Mouse (Mus musculus): ENCODE data around the gene Ldhd. TPM values are rescaled to one million over a fixed set of nuclear protein-coding genes. Genes with fewer than 3 reads are reported as not detected.
A peak's percentile ranks its signal among the peaks of the same experiment; 100 is the strongest.
"Not testable (repeated sequence)": the region's sequence is repeated elsewhere in the genome, so short reads cannot be mapped to it uniquely, and the experiment has no call there.

Gene Ldhd
- total RNA-seq (2017), result not detected in 3 replicates

- no peak; the same call in 1 of the 2 replicates for ATAC-seq (replicated peaks; ENCODE audit: insufficient number of reproducible peaks, low FRiP score, low TSS enrichment, poor library complexity, severe bottlenecking)
Observed at GRCm38 (mm10) chr8:111630105-111630521, at the start of gene Ldhd. TSS of gene Ldhd (minus strand) at chr8:111630374.

DNA sequence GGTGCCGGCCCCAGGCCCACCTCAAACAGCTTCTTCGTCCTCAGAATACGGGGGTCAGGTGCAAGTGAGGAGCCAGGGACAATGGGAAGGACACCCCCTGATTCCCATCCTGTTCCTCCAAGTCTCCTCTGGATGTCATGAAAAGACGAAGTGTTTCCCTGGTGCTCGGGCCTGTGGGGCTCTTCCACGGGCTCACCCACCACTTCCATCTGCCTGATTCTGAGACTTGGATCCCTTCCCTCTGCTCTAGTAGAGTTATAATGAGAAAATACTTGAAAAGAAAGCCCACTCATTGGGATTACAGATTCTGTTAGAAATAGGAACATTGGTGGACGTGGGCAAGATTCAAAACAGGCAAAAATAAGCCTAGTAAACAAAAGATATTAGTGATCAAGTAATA lies 48.7 kb upstream of the Ldhd start:
- no peak for ATAC-seq (replicated peaks; ENCODE audit: insufficient number of reproducible peaks, low FRiP score, low TSS enrichment, poor library complexity, severe bottlenecking)

GRCm38 (mm10) chr8:111678111-111678510 lies 47.9 kb upstream of the Ldhd start:
- peak; percentile 60 for ATAC-seq (replicated peaks; ENCODE audit: insufficient number of reproducible peaks, low FRiP score, low TSS enrichment, poor library complexity, severe bottlenecking)

DNA sequence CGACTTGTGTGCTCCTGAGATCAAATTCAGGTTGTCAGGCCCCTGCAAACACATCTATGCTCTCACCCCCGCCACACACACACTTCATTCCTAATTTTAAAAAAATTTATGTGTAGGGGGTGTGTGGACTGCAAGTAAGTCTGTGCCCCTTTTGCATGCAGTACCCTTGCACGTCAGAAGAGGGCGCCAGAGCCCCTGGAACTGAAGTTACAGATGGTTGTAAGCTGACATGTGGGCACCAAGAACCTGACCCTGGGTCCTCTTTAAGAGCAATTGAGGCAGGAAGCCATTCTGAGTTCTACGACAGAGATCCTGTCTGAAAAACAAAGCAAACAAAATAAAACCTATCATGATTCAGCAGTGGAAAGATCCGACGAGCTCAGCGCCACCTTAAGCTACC lies 46.1 kb upstream of the Ldhd start:
- ATAC-seq (replicated peaks; ENCODE audit: insufficient number of reproducible peaks, low FRiP score, low TSS enrichment, poor library complexity, severe bottlenecking), result 0 out of 2 replicates have a peak, but pooled peaks have one; percentile 4

DNA sequence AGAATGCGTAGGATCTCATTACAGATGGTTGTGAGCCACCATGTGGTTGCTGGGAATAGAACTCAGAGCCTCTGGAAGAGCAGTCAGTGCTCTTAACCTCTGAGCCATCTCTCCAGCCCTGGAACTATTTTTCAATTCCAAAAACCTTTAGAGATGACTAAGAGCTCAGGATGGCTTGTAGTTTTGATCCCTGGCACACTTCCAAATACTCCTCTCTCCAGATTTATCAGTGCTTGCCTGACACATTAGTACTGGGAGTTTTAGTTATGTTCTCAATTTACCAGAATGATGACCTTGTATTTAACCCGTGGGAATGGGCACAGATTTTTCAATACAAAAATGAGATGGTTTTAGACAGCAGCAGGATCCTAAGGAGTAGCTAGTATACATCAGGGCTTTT lies 36.6 kb upstream of the Ldhd start:
- no peak for ATAC-seq (replicated peaks; ENCODE audit: insufficient number of reproducible peaks, low FRiP score, low TSS enrichment, poor library complexity, severe bottlenecking)

GRCm38 (mm10) chr8:111662473-111662872 lies 32.3 kb upstream of the Ldhd start:
- peak; percentile 67 for ATAC-seq (replicated peaks; ENCODE audit: insufficient number of reproducible peaks, low FRiP score, low TSS enrichment, poor library complexity, severe bottlenecking)

GRCm38 (mm10) chr8:111658819-111659423 lies 28.7 kb upstream of the Ldhd start:
- ATAC-seq (replicated peaks; ENCODE audit: insufficient number of reproducible peaks, low FRiP score, low TSS enrichment, poor library complexity, severe bottlenecking), result no peak; the same call in 1 of the 2 replicates

- ATAC-seq (replicated peaks; ENCODE audit: insufficient number of reproducible peaks, low FRiP score, low TSS enrichment, poor library complexity, severe bottlenecking), result no peak
Observed at GRCm38 (mm10) chr8:111657312-111657854, 27.2 kb upstream of the Ldhd start.

- no peak for ATAC-seq (replicated peaks; ENCODE audit: insufficient number of reproducible peaks, low FRiP score, low TSS enrichment, poor library complexity, severe bottlenecking)
Observed at GRCm38 (mm10) chr8:111653524-111653923, 23.4 kb upstream of the Ldhd start.

DNA sequence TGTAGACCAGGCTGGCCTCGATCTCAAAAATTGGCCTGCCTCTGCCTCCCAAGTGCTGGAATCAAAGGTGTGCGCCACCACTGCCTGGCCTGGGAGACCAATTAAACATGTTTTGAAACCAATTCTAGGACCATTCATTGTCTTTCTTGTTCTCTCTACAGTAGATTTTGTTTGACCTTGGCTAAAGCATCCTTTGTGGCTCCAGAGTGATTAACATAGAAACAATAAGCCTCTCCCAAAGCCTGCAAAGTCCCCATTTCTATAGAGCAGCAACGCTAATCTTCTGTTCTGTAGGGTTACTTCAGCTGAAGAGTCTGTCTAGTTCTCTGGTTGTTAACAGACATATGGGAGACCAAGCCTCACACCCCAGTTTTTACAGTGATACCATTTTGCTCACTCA lies 20.5 kb upstream of the Ldhd start:
- no peak for ATAC-seq (replicated peaks; ENCODE audit: insufficient number of reproducible peaks, low FRiP score, low TSS enrichment, poor library complexity, severe bottlenecking)

GRCm38 (mm10) chr8:111648834-111649233 lies 18.7 kb upstream of the Ldhd start:
- no peak for ATAC-seq (replicated peaks; ENCODE audit: insufficient number of reproducible peaks, low FRiP score, low TSS enrichment, poor library complexity, severe bottlenecking)

- no peak for ATAC-seq (replicated peaks; ENCODE audit: insufficient number of reproducible peaks, low FRiP score, low TSS enrichment, poor library complexity, severe bottlenecking)
Observed at GRCm38 (mm10) chr8:111645715-111646114, 15.5 kb upstream of the Ldhd start.

DNA sequence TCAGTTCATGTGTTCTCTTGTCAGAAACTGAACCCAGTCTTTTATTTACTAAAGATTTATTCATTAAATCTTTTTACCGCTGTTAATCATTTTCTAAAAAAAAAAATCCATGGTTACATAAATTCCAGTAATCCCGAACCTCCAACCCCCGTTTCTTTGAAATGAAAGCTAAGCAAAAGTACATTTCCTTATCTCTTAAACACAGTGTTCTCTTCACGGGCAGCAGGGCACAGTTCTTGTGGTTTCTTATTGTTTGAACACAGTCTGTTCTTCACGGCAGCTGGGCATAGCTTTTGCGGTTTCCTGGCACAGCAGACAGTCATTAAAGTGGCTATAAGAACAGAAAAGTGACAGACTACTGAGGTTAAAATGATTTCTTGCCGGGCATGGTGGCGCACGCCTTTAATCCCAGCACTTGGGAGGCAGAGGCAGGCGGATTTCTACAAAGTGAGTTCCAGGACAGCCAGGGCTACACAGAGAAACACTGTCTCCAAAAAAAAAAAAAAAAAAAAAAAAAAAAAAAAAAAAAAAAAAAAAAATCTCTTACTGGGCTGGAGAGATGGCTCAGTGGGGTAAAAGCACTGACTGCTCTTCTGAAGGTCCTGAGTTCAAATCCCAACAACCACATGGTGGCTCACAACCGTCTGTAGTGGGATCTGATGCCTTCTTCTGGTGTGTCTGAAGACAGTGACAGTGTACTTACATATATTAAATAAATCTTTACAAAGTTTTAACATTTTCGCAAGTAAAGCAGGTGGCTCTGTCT lies 14.3 kb upstream of the Ldhd start:
- ATAC-seq (replicated peaks; ENCODE audit: insufficient number of reproducible peaks, low FRiP score, low TSS enrichment, poor library complexity, severe bottlenecking), result not testable (repeated sequence)

DNA sequence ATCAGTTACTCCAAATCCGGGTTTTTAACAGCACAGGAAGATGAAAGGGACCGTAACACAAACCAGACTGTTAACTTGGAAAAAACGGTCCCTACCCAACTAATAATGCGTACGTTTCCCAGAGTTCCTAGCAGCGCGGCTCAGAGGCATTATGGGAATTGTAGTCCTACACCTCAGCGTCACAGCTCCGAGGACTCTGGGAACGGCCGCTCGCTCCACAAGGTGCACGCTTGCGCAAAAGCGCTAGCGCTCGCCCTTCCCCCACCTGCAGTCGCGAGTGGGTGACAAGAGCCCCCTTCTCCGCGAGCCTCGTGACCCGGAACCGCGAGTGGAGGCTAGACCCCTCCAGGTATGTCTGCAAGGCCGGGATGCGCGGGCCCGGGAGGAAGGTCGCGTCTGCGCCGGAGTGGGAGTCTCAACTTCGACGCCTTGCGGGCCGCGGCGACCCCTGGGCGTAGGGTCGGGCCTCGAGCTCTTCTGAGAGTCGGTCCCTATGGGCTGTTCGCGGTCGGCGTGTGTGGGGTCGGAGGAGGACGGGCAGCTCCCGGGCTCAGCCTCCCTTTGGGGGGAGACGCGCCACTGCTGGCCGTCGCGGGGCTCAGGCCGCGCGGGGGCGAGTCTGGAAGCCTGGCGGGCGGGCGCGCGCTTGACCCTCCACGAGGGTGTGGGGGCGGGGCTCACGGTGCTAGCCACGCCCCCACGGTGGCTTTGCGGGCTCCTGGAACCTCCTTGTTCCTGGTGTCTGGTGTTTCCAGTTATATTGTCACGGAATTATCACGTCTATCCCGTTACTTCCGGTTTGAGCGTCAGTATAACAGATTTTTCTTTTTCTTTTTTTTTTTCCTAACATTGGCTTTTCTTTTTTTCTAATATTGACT lies 13.3 kb upstream of the Ldhd start, which contains the start of gene Zfp1:
Zfp1 (plus strand) TSS at position 138 of the 878 bp plus-strand sequence.
- ATAC-seq (replicated peaks; ENCODE audit: insufficient number of reproducible peaks, low FRiP score, low TSS enrichment, poor library complexity, severe bottlenecking), result peak; percentile 95

GRCm38 (mm10) chr8:111642939-111643263 lies 12.7 kb upstream of the Ldhd start:
- ATAC-seq (replicated peaks; ENCODE audit: insufficient number of reproducible peaks, low FRiP score, low TSS enrichment, poor library complexity, severe bottlenecking), result no peak

DNA sequence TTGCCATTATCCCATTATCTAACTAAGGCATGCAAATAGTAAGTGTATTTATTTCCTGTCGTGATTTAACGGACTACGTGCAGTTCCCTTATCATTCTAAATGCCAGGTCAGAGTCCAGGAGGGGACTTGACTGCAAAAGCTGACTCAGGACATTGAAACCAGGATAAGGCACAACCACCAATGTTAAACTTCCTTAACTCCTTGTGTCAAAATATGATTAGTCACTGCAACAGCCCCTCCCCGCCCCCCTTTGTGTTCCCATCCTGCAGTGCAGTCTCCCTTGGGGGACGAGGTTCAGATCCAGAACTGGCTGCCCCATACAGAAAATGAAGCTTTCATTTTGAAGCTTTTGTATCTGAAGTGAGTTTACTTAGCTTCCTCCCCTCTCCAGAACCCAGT lies 12.3 kb upstream of the Ldhd start:
- no peak for ATAC-seq (replicated peaks; ENCODE audit: insufficient number of reproducible peaks, low FRiP score, low TSS enrichment, poor library complexity, severe bottlenecking)

DNA sequence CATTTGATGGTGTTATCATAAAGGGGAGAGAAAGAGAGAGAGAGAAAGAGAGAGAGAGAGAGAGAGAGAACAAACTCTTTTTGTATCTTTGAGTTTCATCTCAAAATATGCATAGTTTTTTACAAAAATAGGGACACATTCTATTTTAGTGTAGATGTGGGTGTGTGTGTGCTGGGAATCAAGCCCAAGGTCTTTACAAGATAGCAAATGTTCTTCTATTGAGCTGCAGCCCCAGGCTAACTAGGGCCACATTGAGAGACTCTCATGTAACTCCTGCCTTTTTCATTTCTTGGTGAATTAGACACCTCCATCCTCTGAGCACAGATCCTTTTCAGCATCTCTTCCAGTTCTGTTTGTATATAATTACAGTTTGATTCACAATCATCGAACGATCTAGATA lies 10.9 kb upstream of the Ldhd start:
- no peak for ATAC-seq (replicated peaks; ENCODE audit: insufficient number of reproducible peaks, low FRiP score, low TSS enrichment, poor library complexity, severe bottlenecking)

GRCm38 (mm10) chr8:111638086-111638485 lies 7.9 kb upstream of the Ldhd start:
- no peak for ATAC-seq (replicated peaks; ENCODE audit: insufficient number of reproducible peaks, low FRiP score, low TSS enrichment, poor library complexity, severe bottlenecking)

- no peak for ATAC-seq (replicated peaks; ENCODE audit: insufficient number of reproducible peaks, low FRiP score, low TSS enrichment, poor library complexity, severe bottlenecking)
Observed at GRCm38 (mm10) chr8:111632976-111633375, 2.8 kb upstream of the Ldhd start.

Data from monocyte, adult 5-6 weeks (primary cell).